ENCODE assay signal across 8 mouse cellular contexts in genomic region chr2:24047551-24048479, GRCm38 (mm10). TPM values are rescaled to one million over a fixed set of nuclear protein-coding genes. Genes with fewer than 3 reads are reported as not detected.
A peak's percentile ranks its signal among the peaks of the same experiment; 100 is the strongest.
DNase-seq lines count a peak whose midpoint lies in the region; ATAC-seq and TF ChIP-seq lines count a peak whose summit lies in the region.

No protein-coding gene starts in this region.

- TF ChIP-seq CTCF in lung, adult 2 months (IDR thresholded peaks at IDR 0.05; ENCODE audit: insufficient read depth, low read length): no peak

- H3K4me3 ChIP-seq in lung, adult 2 months (replicated peaks; ENCODE audit: extremely low read depth, low read depth, low read length): peak overlapping the region; percentile 74
- peak overlapping the region; percentile 39 for H3K4me3 ChIP-seq in forebrain, embryonic 12.5 days (replicated peaks)
- H3K4me3 ChIP-seq in limb, embryonic 13.5 days: peak overlapping the region; percentile 38

- H3K36me3 ChIP-seq in forebrain, embryonic 12.5 days (replicated peaks): no peaks in the 10 kb centered on the region
- no peaks in the 10 kb centered on the region for H3K36me3 ChIP-seq in limb, embryonic 13.5 days

- no peaks in the 10 kb centered on the region for H3K27me3 ChIP-seq in forebrain, embryonic 12.5 days
- no peaks in the 10 kb centered on the region for H3K27me3 ChIP-seq in limb, embryonic 13.5 days

- 52% methylated on average over 6 of the region's 6 CpGs for WGBS in lung, adult 2 months
- WGBS in forebrain, embryonic 12.5 days: 22% methylated on average over 6 of the region's 6 CpGs
- 51% methylated on average over 6 of the region's 6 CpGs for WGBS in limb, embryonic 13.5 days

- no peaks in the 10 kb centered on the region; the same call in 1 of the 2 replicates for H3K4me1 ChIP-seq in lung, adult 2 months (ENCODE audit: control insufficient read depth, insufficient read depth, low read length)
- H3K4me1 ChIP-seq in forebrain, embryonic 12.5 days: peaks cover 8% of the 10 kb centered on the region
- peaks cover 7% of the 10 kb centered on the region; the same call in 1 of the 2 replicates for H3K4me1 ChIP-seq in limb, embryonic 13.5 days

- ATAC-seq in forebrain, embryonic 12.5 days (ENCODE audit: low FRiP score): peak; percentile 69
- no peak for ATAC-seq in limb, embryonic 13.5 days (ENCODE audit: low FRiP score, low read depth)

- DNase-seq in lung, adult 2 months: no peak
- no peak for DNase-seq in lung, adult 18-20 months
- peak; percentile 2 for DNase-seq in retina, embryonic 14.5 days (ENCODE audit: low spot score)
- DNase-seq in cerebellum, postnatal 36 days: no peak
- no peak for DNase-seq in ovary, adult 18-20 months (ENCODE audit: low spot score)
- DNase-seq in urinary bladder, postnatal 10 days (ENCODE audit: low spot score): no peak

- peak overlapping the region; percentile 62 for H3K4me2 ChIP-seq in forebrain, embryonic 12.5 days
- peak overlapping the region; percentile 63 for H3K4me2 ChIP-seq in limb, embryonic 13.5 days (replicated peaks)

- H3K9me3 ChIP-seq in forebrain, embryonic 12.5 days: no peaks in the 10 kb centered on the region
- no peaks in the 10 kb centered on the region for H3K9me3 ChIP-seq in limb, embryonic 13.5 days

- H3K9ac ChIP-seq in forebrain, embryonic 12.5 days: no peak overlapping the region
- no peak overlapping the region; the same call in 1 of the 2 replicates for H3K9ac ChIP-seq in limb, embryonic 13.5 days

- TF ChIP-seq POLR2A in lung, adult 2 months (IDR thresholded peaks at IDR 0.05; ENCODE audit: borderline replicate concordance, extremely low read depth, low read depth, low read length): no peak

- no peak overlapping the region for H3K27ac ChIP-seq in forebrain, embryonic 12.5 days
- no peak overlapping the region for H3K27ac ChIP-seq in limb, embryonic 13.5 days

RNA-seq across cellular contexts. Expression of gene Hnmt, which starts 1.4 kb away (rescaled TPM):
- polyA plus RNA-seq in lung, adult 2 months (2012; rRNA removed): 1.4 and 2.8 TPM in 2 replicates
- polyA plus RNA-seq in forebrain, embryonic 12.5 days (2016; fragmentation: Nextera tagmentation; extraction: Ambion mirVana): 0.99 and 1.4 TPM in 2 replicates
- polyA plus RNA-seq in limb, embryonic 13.5 days (2015; fragmentation: Nextera tagmentation; extraction: Ambion mirVana): 1.3 TPM in 2 replicates

RNA-seq across cellular contexts. Expression of gene Tbpl2, which starts 48.6 kb away (rescaled TPM):
- not detected in 2 replicates for polyA plus RNA-seq in lung, adult 2 months (2012; rRNA removed)
- polyA plus RNA-seq in forebrain, embryonic 12.5 days (2016; fragmentation: Nextera tagmentation; extraction: Ambion mirVana): not detected in 2 replicates
- not detected in 2 replicates for polyA plus RNA-seq in limb, embryonic 13.5 days (2015; fragmentation: Nextera tagmentation; extraction: Ambion mirVana)
